Mouse (Mus musculus): Measurements from ENCODE around the gene Txndc16.
A peak's percentile ranks its signal among the peaks of the same experiment; 100 is the strongest.

The Txndc16 gene

GRCm38 (mm10) chr14:45142511-45142910, 77.6 kb downstream of the Txndc16 start:
- DNase-seq = peak; percentile 74

- peak; percentile 47 for DNase-seq
Observed at GRCm38 (mm10) chr14:45140344-45141080, 79.6 kb downstream of the Txndc16 start.

- DNase-seq = no peak
Observed at GRCm38 (mm10) chr14:45135961-45136360, 84.2 kb downstream of the Txndc16 start.

GRCm38 (mm10) chr14:45135560-45135959, 84.6 kb downstream of the Txndc16 start:
- peak; percentile 53 for DNase-seq

- DNase-seq = no peak
Observed at GRCm38 (mm10) chr14:45118359-45118758, 101.8 kb downstream of the Txndc16 start.

- DNase-seq = no peak
Observed at GRCm38 (mm10) chr14:45102201-45102600, 117.9 kb downstream of the Txndc16 start.

GRCm38 (mm10) chr14:45092327-45092726, 127.8 kb downstream of the Txndc16 start:
- no peak for DNase-seq

GRCm38 (mm10) chr14:45090011-45090410, 130.1 kb downstream of the Txndc16 start:
- DNase-seq = no peak

- peak; percentile 11 for DNase-seq
Observed at GRCm38 (mm10) chr14:45085651-45086425, 134.3 kb downstream of the Txndc16 start.

GRCm38 (mm10) chr14:45084656-45085280, 135.4 kb downstream of the Txndc16 start:
- no peak for DNase-seq

GRCm38 (mm10) chr14:45083540-45083939, 136.6 kb downstream of the Txndc16 start:
- no peak for DNase-seq
